Mouse (Mus musculus): ENCODE measurements around the gene Il18r1. TPM values are rescaled to one million over a fixed set of nuclear protein-coding genes. Genes with fewer than 3 reads are reported as not detected.

The Il18r1 gene
- polyA plus RNA-seq, 1 experiment from 2014 or later, result not detected

Other genes with a start within 250 kb of the Il18r1 start
- gene Il1r1, start 240.5 kb upstream of the Il18r1 start, polyA plus RNA-seq (2014; fragmentation: Nextera tagmentation; extraction: Ambion mirVana), result 0.66 and 0.70 TPM in 2 replicates
- gene Il1rl2, start 140.9 kb upstream of the Il18r1 start, polyA plus RNA-seq (2014; fragmentation: Nextera tagmentation; extraction: Ambion mirVana), result 1.0 and 1.3 TPM in 2 replicates
- gene Il1rl1, start 36.0 kb upstream of the Il18r1 start, polyA plus RNA-seq (2014; fragmentation: Nextera tagmentation; extraction: Ambion mirVana), result 0.04 and 0.11 TPM in 2 replicates
- 0.04 and 0.13 TPM in 2 replicates for gene Il18rap, start 49.8 kb downstream of the Il18r1 start, polyA plus RNA-seq (2014; fragmentation: Nextera tagmentation; extraction: Ambion mirVana)
- 0.39 TPM in 1 of 2 replicates, not detected in the other for gene Slc9a4, start 114.5 kb downstream of the Il18r1 start, polyA plus RNA-seq (2014; fragmentation: Nextera tagmentation; extraction: Ambion mirVana)
- 0.12 and 0.18 TPM in 2 replicates for gene Slc9a2, start 215.0 kb downstream of the Il18r1 start, polyA plus RNA-seq (2014; fragmentation: Nextera tagmentation; extraction: Ambion mirVana)

Data from hindbrain, embryonic 14.5 days (tissue).